Mouse (Mus musculus) cerebellum, adult 2 months (tissue): ENCODE data around the gene Haghl.

ENCODE experiments used
- CTCF ChIP-seq: fragments of 200-500 bp; IDR thresholded peaks from 2 replicates; pipeline ENCODE4 v1.5.1; 2011; ENCODE audit warnings: low read depth, mild to moderate bottlenecking, control low read depth, low read length, moderate library complexity, borderline replicate concordance; ENCODE audit not compliant: insufficient read depth
- POLR2A ChIP-seq: fragments of 200-500 bp; IDR thresholded peaks from 2 replicates; pipeline ENCODE4 v1.6.1; 2011; ENCODE audit warnings: low read length, control low read depth, borderline replicate concordance; ENCODE audit not compliant: insufficient read depth

- no peak for TF ChIP-seq CTCF
- TF ChIP-seq POLR2A, result no peak
These were observed 807 bp upstream of the Haghl start, which contains the start of gene Ccdc78 for GRCm38 (mm10) chr17:25786280-25786679.
